Mouse (Mus musculus) ES-E14 (cell line): ENCODE data around the gene Med13l.

Experiments
- CHD2 ChIP-seq: IDR thresholded peaks from 2 replicates; pipeline ENCODE4 v1.6.1; 2014; ENCODE audit warnings: mild to moderate bottlenecking, low read depth, low read length, inconsistent platforms
- ZC3H11A ChIP-seq: IDR thresholded peaks from 2 replicates; pipeline ENCODE4 v1.6.1; 2012; ENCODE audit warnings: low read depth, mild to moderate bottlenecking, inconsistent platforms, low read length, borderline replicate concordance

DNA sequence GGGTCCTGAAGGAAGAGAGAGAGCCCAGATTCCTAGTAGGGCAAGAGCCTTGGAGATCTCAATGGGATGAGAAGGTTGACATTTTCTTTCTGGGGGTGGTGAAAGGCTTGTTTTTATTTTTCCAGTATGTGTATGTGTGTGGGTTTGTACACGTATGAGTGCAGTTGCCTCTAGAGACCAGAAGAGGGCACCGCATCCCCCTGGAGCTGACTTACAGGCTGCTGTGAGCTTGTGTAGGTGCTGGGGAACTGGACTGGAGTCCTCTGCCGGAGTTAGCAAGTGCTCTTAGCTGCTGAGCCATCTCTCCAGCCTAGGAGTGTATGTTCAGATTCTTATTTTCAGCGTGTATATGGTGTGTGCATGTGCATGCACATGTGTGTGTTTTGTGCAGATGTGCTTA lies 5.2 kb upstream of the Med13l start:
- TF ChIP-seq ZC3H11A (no peak), CHD2 (no peak)
